Mouse (Mus musculus): ENCODE data around the gene Tbx2. TPM values are rescaled to one million over a fixed set of nuclear protein-coding genes. Genes with fewer than 3 reads are reported as not detected.

Gene Tbx2
- polyA plus RNA-seq, 1 experiment from 2014 or later: 1.0 TPM

GRCm38 (mm10) chr11:85837291-85837647 lies 4.9 kb downstream of the Tbx2 start:
- H3K4me1 ChIP-seq: peaks cover 38% of the 10 kb centered on the region
- peaks cover 98% of the 10 kb centered on the region for H3K27me3 ChIP-seq
- no peak for ATAC-seq (ENCODE audit: low FRiP score)
- H3K9me3 ChIP-seq: no peaks in the 10 kb centered on the region
- H3K4me2 ChIP-seq: no peak overlapping the region
- no peak overlapping the region for H3K9ac ChIP-seq
- H3K27ac ChIP-seq: no peak overlapping the region
- H3K4me3 ChIP-seq (replicated peaks): peak overlapping the region; percentile 16
- 2% methylated on average over 18 of the region's 18 CpGs for WGBS
- no peaks in the 10 kb centered on the region for H3K36me3 ChIP-seq (replicated peaks)

GRCm38 (mm10) chr11:85837648-85838423 lies 5.5 kb downstream of the Tbx2 start:
- H3K4me2 ChIP-seq: peak overlapping the region; percentile 30
- no peaks in the 10 kb centered on the region for H3K9me3 ChIP-seq
- no peak overlapping the region for H3K9ac ChIP-seq
- no peaks in the 10 kb centered on the region for H3K36me3 ChIP-seq (replicated peaks)
- under 1% methylated on average over 67 of the region's 67 CpGs for WGBS
- H3K27me3 ChIP-seq: peaks cover 98% of the 10 kb centered on the region
- ATAC-seq (ENCODE audit: low FRiP score): no peak
- peak overlapping the region; percentile 27 for H3K4me3 ChIP-seq (replicated peaks)
- H3K27ac ChIP-seq: 0 out of 2 replicates have a peak overlapping the region, but pooled peaks have one; percentile 31
- peaks cover 38% of the 10 kb centered on the region for H3K4me1 ChIP-seq

- Histone ChIP-seq H3K27me3 (peaks cover 100% of the 10 kb centered on the region), H3K4me1 (peaks cover 39% of the 10 kb centered on the region), H3K9ac (no peak overlapping the region), H3K27ac (no peak overlapping the region), H3K9me3 (no peaks in the 10 kb centered on the region), H3K36me3 (replicated peaks) (no peaks in the 10 kb centered on the region), H3K4me2 (peak overlapping the region; percentile 30), H3K4me3 (replicated peaks) (peak overlapping the region; percentile 27)
- no peak for ATAC-seq (ENCODE audit: low FRiP score)
- WGBS: 3% methylated on average over 20 of the region's 20 CpGs
Measured at GRCm38 (mm10) chr11:85838424-85839257, 6.3 kb downstream of the Tbx2 start.

GRCm38 (mm10) chr11:85839258-85840030 lies 7.1 kb downstream of the Tbx2 start:
- H3K4me1 ChIP-seq: peaks cover 48% of the 10 kb centered on the region
- H3K4me2 ChIP-seq: no peak overlapping the region
- peaks cover 99% of the 10 kb centered on the region for H3K27me3 ChIP-seq
- ATAC-seq (ENCODE audit: low FRiP score): no peak
- H3K27ac ChIP-seq: no peak overlapping the region
- H3K9ac ChIP-seq: no peak overlapping the region
- 7% methylated on average over 7 of the region's 7 CpGs for WGBS
- no peaks in the 10 kb centered on the region for H3K9me3 ChIP-seq
- H3K4me3 ChIP-seq (replicated peaks): no peak overlapping the region
- H3K36me3 ChIP-seq (replicated peaks): no peaks in the 10 kb centered on the region

- H3K36me3 ChIP-seq (replicated peaks): no peaks in the 10 kb centered on the region
- H3K4me3 ChIP-seq (replicated peaks): peak overlapping the region; percentile 22
- WGBS: 3% methylated on average over 27 of the region's 27 CpGs
- H3K27ac ChIP-seq: no peak overlapping the region
- no peak for ATAC-seq (ENCODE audit: low FRiP score)
- H3K9me3 ChIP-seq: no peaks in the 10 kb centered on the region
- H3K4me2 ChIP-seq: peak overlapping the region; percentile 25
- no peak overlapping the region for H3K9ac ChIP-seq
- H3K4me1 ChIP-seq: peaks cover 48% of the 10 kb centered on the region
- H3K27me3 ChIP-seq: peaks cover 99% of the 10 kb centered on the region
Measured at GRCm38 (mm10) chr11:85840031-85840802, 7.9 kb downstream of the Tbx2 start.

- no peak overlapping the region for H3K27ac ChIP-seq
- H3K4me3 ChIP-seq (replicated peaks): peak overlapping the region; percentile 22
Measured at GRCm38 (mm10) chr11:85840803-85841145, 8.4 kb downstream of the Tbx2 start.

GRCm38 (mm10) chr11:85841211-85841681 lies 8.9 kb downstream of the Tbx2 start:
- H3K4me1 ChIP-seq: peaks cover 48% of the 10 kb centered on the region
- H3K27me3 ChIP-seq: peaks cover 99% of the 10 kb centered on the region
- whole genome bisulfite sequencing: 8% methylated on average over 8 of the region's 8 CpGs
- 0 out of 2 replicates have a peak overlapping the region, but pooled peaks have one; percentile 22 for H3K4me3 ChIP-seq (replicated peaks)
- no peak overlapping the region for H3K9ac ChIP-seq
- no peak for ATAC-seq (ENCODE audit: low FRiP score)
- H3K9me3 ChIP-seq: no peaks in the 10 kb centered on the region
- H3K4me2 ChIP-seq: 0 out of 2 replicates have a peak overlapping the region, but pooled peaks have one; percentile 57
- no peaks in the 10 kb centered on the region for H3K36me3 ChIP-seq (replicated peaks)
- H3K27ac ChIP-seq: no peak overlapping the region

More at GRCm38 (mm10) chr11:85840803-85841145, 8.4 kb downstream of the Tbx2 start:
- Histone ChIP-seq H3K9me3 (no peaks in the 10 kb centered on the region), H3K36me3 (replicated peaks) (no peaks in the 10 kb centered on the region), H3K4me2 (peak overlapping the region; percentile 25), H3K4me1 (peaks cover 48% of the 10 kb centered on the region), H3K9ac (no peak overlapping the region), H3K27me3 (peaks cover 99% of the 10 kb centered on the region)
- no peak for ATAC-seq (ENCODE audit: low FRiP score)
- 0% methylated on average over 21 of the region's 21 CpGs for WGBS

- peak overlapping the region; percentile 41; the same call in 1 of the 2 replicates for H3K9ac ChIP-seq
- peaks cover 48% of the 10 kb centered on the region for H3K4me1 ChIP-seq
- 0% methylated on average over 32 of the region's 32 CpGs for WGBS
- H3K4me3 ChIP-seq (replicated peaks): peak overlapping the region; percentile 34
- ATAC-seq (ENCODE audit: low FRiP score): peak; percentile 67
- peaks cover 99% of the 10 kb centered on the region for H3K27me3 ChIP-seq
- no peak overlapping the region for H3K27ac ChIP-seq
- no peaks in the 10 kb centered on the region for H3K9me3 ChIP-seq
- peak overlapping the region; percentile 87 for H3K4me2 ChIP-seq
- H3K36me3 ChIP-seq (replicated peaks): no peaks in the 10 kb centered on the region
Measured at GRCm38 (mm10) chr11:85841980-85842379, 9.6 kb downstream of the Tbx2 start.

- WGBS: 4% methylated on average over 24 of the region's 24 CpGs
- Histone ChIP-seq H3K27me3 (peaks cover 97% of the 10 kb centered on the region), H3K9ac (peak overlapping the region; percentile 51; the same call in 1 of the 2 replicates), H3K9me3 (no peaks in the 10 kb centered on the region), H3K27ac (peak overlapping the region; percentile 66; the same call in 1 of the 2 replicates), H3K4me3 (replicated peaks) (peak overlapping the region; percentile 46), H3K36me3 (replicated peaks) (no peaks in the 10 kb centered on the region), H3K4me1 (peaks cover 40% of the 10 kb centered on the region), H3K4me2 (peak overlapping the region; percentile 87)
- no peak for ATAC-seq (ENCODE audit: low FRiP score)
Measured at GRCm38 (mm10) chr11:85842596-85843346, 10.4 kb downstream of the Tbx2 start.

GRCm38 (mm10) chr11:85843347-85843692 lies 11.0 kb downstream of the Tbx2 start:
- H3K27me3 ChIP-seq: peaks cover 96% of the 10 kb centered on the region
- WGBS: 0% methylated on average over 18 of the region's 18 CpGs
- H3K4me3 ChIP-seq (replicated peaks): peak overlapping the region; percentile 46
- peak; percentile 76 for ATAC-seq (ENCODE audit: low FRiP score)
- peaks cover 35% of the 10 kb centered on the region for H3K4me1 ChIP-seq
- H3K4me2 ChIP-seq: peak overlapping the region; percentile 87
- H3K9me3 ChIP-seq: no peaks in the 10 kb centered on the region
- H3K27ac ChIP-seq: peak overlapping the region; percentile 66; the same call in 1 of the 2 replicates
- no peaks in the 10 kb centered on the region for H3K36me3 ChIP-seq (replicated peaks)
- peak overlapping the region; percentile 51 for H3K9ac ChIP-seq

Data from forebrain, embryonic 12.5 days (tissue).